Mouse (Mus musculus) megakaryocyte, adult 5-6 weeks (primary cell): ENCODE data around the gene Cct7. TPM values are rescaled to one million over a fixed set of nuclear protein-coding genes. Genes with fewer than 3 reads are reported as not detected.
A peak's percentile ranks its signal among the peaks of the same experiment; 100 is the strongest.

ENCODE experiments used
- ATAC-seq: 2 replicates; pipeline ENCODE4 v1.8.0; 2016; ENCODE audit warnings: mild to moderate bottlenecking, inconsistent platforms; ENCODE audit not compliant: poor library complexity, severe bottlenecking
- total RNA-seq, 2 experiments: library from RNA; stranded (forward) in 1 of 2; stranded (reverse) in 1 of 2; fragments of 153-499, 151-499 nt in 1 of 2; fragments of 221-1000, 200-1000 nt in 1 of 2; gene quantifications; 2 replicates each; pipeline versions ENCODE4 v1.2.3 to v1.2.4; 2015 to 2017

Cct7 gene
- total RNA-seq, 2 experiments from 2014 or later: 172 to 192 TPM

GRCm38 (mm10) chr6:85500416-85500815 lies 49.1 kb downstream of the Cct7 start:
- ATAC-seq: no peak

- ATAC-seq: no peak
These were observed 50.3 kb downstream of the Cct7 start for GRCm38 (mm10) chr6:85501571-85502102.

GRCm38 (mm10) chr6:85502103-85502910 lies 51.0 kb downstream of the Cct7 start:
- ATAC-seq: no peak

- no peak for ATAC-seq
These were observed 51.6 kb downstream of the Cct7 start, which contains the start of gene Fbxo41 for GRCm38 (mm10) chr6:85502911-85503250. Gene Fbxo41, minus strand, starts transcription at chr6:85502994.

DNA sequence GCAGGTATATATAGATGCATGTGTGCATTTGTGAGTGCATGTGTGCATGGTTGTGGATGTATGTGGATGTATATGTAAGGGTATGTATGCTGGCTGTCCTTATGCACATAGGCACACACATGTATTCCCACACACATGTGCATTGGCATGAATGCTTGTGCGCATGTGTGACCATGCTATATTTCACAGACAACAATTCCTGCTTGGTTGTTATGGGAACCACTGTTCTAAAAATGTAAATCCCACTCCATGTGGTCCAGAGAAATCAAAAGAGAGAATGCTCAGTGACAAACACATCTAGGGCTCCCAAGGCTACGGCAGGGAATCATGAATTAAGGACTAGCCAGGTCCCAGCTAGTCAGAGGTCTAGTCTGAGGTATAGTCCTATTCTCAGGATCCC lies 53.6 kb downstream of the Cct7 start:
- no peak for ATAC-seq

- no peak for ATAC-seq
These were observed 57.3 kb downstream of the Cct7 start for GRCm38 (mm10) chr6:85508602-85509001.

GRCm38 (mm10) chr6:85510476-85510875 lies 59.2 kb downstream of the Cct7 start:
- ATAC-seq: no peak

DNA sequence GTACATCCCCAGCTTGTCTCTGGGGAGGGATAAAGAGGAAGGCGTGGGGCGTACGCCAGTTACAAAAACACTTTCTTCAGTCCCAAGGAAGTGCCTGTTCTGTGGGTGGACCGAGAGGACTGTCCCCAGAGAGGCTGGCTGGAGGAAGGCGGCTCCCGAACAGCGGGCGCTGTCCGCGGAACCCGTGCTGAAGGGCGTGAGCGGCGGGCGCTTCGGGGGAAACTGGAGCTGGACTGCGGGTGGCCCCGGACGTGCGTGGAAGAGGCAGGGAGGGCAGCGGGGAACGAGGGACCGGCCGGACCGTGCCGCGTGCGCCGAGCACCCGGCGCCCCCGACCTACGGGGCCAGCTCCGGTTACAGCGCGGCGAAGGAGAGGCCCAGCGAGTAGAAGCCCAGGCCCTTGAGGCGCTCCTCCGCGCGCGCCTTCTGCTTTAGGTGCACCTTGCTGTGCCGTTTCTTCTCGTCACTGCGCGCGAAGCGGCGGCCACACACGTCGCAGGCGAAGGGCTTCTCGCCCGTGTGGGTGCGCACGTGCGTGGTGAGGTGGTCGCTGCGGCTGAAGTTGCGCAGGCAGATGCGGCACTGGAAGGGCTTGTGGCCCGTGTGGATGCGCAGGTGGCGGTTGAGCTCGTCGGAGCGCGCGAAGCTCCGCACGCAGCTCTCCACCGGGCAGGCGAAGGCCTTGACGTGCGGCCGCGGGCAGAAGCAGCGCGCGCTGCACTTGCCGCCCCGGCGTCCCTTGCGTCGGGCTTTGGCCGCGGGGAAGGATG lies 60.2 kb downstream of the Cct7 start:
- ATAC-seq: no peak

DNA sequence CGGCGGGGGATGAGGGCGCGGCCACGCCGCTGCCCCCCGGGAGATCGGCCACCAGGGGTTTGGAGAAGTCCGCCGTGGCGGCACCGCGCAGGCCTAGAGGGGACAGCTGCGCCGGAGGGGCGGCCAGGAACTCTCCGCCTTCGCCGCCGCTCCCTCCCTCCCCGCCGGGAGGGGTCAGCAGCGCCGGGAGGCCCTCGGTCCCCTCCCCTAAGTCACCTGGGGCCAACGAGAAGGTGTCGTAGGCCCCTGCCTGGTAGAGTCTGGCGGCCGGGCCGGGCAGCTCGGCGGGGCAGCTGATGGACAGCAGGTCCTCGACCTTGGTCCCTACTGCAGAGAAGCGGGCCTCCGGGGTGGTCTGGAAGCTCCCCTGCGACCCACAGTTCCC lies 60.7 kb downstream of the Cct7 start:
- ATAC-seq: no peak

- ATAC-seq: no peak
These were observed 61.5 kb downstream of the Cct7 start for GRCm38 (mm10) chr6:85512577-85513530.

GRCm38 (mm10) chr6:85513531-85513910 lies 62.2 kb downstream of the Cct7 start, which contains the start of gene Egr4:
Gene Egr4, minus strand, starts transcription at chr6:85513589.
- ATAC-seq: 0 out of 2 replicates have a peak, but pooled peaks have one; percentile 18

- no peak for ATAC-seq
These were observed 64.6 kb downstream of the Cct7 start for GRCm38 (mm10) chr6:85515941-85516340.

Other genes with a start within 250 kb of the Cct7 start
- gene Sfxn5, start 118.1 kb upstream of the Cct7 start, total RNA-seq (2015): 6.5 and 8.4 TPM in 2 replicates
- gene Sfxn5, start 118.1 kb upstream of the Cct7 start, total RNA-seq (2017): 8.4 and 13.4 TPM in 2 replicates
- gene Rab11fip5, start 76.9 kb upstream of the Cct7 start, total RNA-seq (2015): 5.2 and 6.9 TPM in 2 replicates
- gene Rab11fip5, start 76.9 kb upstream of the Cct7 start, total RNA-seq (2017): 5.8 and 6.3 TPM in 2 replicates
- gene Noto, start 27.6 kb upstream of the Cct7 start, total RNA-seq (2015): not detected in 2 replicates
- not detected in 2 replicates for gene Noto, start 27.6 kb upstream of the Cct7 start, total RNA-seq (2017)
- gene Smyd5, start 19.5 kb upstream of the Cct7 start, total RNA-seq (2015): 7.2 and 8.3 TPM in 2 replicates
- gene Smyd5, start 19.5 kb upstream of the Cct7 start, total RNA-seq (2017): 10.0 and 11.2 TPM in 2 replicates
- 24.3 and 26.6 TPM in 2 replicates for gene Pradc1, start 456 bp downstream of the Cct7 start, total RNA-seq (2015)
- gene Pradc1, start 456 bp downstream of the Cct7 start, total RNA-seq (2017): 7.2 and 8.7 TPM in 2 replicates
- gene Fbxo41, start 51.5 kb downstream of the Cct7 start, total RNA-seq (2015): not detected in 2 replicates
- gene Fbxo41, start 51.5 kb downstream of the Cct7 start, total RNA-seq (2017): not detected in 2 replicates
- not detected in 2 replicates for gene Egr4, start 62.1 kb downstream of the Cct7 start, total RNA-seq (2015)
- gene Egr4, start 62.1 kb downstream of the Cct7 start, total RNA-seq (2017): not detected in 2 replicates
- gene Alms1, start 136.0 kb downstream of the Cct7 start, total RNA-seq (2015): 14.0 and 14.2 TPM in 2 replicates
- gene Alms1, start 136.0 kb downstream of the Cct7 start, total RNA-seq (2017): 11.4 and 12.1 TPM in 2 replicates